Mouse (Mus musculus): ENCODE results near the gene Fam178b. TPM values are rescaled to one million over a fixed set of nuclear protein-coding genes. Genes with fewer than 3 reads are reported as not detected.

Fam178b gene
- polyA plus RNA-seq, 1 experiment from 2014 or later = 1.3 TPM

- H3K36me3 ChIP-seq (ENCODE audit: control insufficient read depth, insufficient read depth, low read length) = peaks cover 6% of the 10 kb centered on the region; the same call in 1 of the 2 replicates
- H3K4me2 ChIP-seq (replicated peaks; ENCODE audit: low read depth, low read length) = no peak overlapping the region
- H3K27ac ChIP-seq (ENCODE audit: low read depth, low read length) = no peak overlapping the region
- H3K27me3 ChIP-seq (ENCODE audit: control insufficient read depth, insufficient read depth, low read length) = no peaks in the 10 kb centered on the region
- peaks cover 48% of the 10 kb centered on the region for H3K4me1 ChIP-seq (ENCODE audit: control insufficient read depth, insufficient read depth, low read length)
- H3K4me3 ChIP-seq (ENCODE audit: low read length) = no peak overlapping the region
- H3K9me3 ChIP-seq (ENCODE audit: control insufficient read depth, low read length) = no peaks in the 10 kb centered on the region
- no peak for ATAC-seq (ENCODE audit: low FRiP score, low TSS enrichment)
- WGBS = 49% methylated on average over 5 of the region's 5 CpGs
- no peak overlapping the region for H3K9ac ChIP-seq (ENCODE audit: low read depth, low read length)
Measured at GRCm38 (mm10) chr1:36559888-36560287, 123.1 kb downstream of the Fam178b start.

GRCm38 (mm10) chr1:36559256-36559655 is 123.7 kb downstream of the Fam178b start:
- peaks cover 11% of the 10 kb centered on the region for H3K36me3 ChIP-seq (ENCODE audit: control insufficient read depth, insufficient read depth, low read length)
- no peaks in the 10 kb centered on the region for H3K27me3 ChIP-seq (ENCODE audit: control insufficient read depth, insufficient read depth, low read length)
- peak overlapping the region; percentile 56 for H3K4me2 ChIP-seq (replicated peaks; ENCODE audit: low read depth, low read length)
- ATAC-seq (ENCODE audit: low FRiP score, low TSS enrichment) = no peak
- H3K9ac ChIP-seq (ENCODE audit: low read depth, low read length) = peak overlapping the region; percentile 97
- no peaks in the 10 kb centered on the region for H3K9me3 ChIP-seq (ENCODE audit: control insufficient read depth, low read length)
- peaks cover 54% of the 10 kb centered on the region for H3K4me1 ChIP-seq (ENCODE audit: control insufficient read depth, insufficient read depth, low read length)
- H3K4me3 ChIP-seq (ENCODE audit: low read length) = peak overlapping the region; percentile 55
- peak overlapping the region; percentile 100 for H3K27ac ChIP-seq (ENCODE audit: low read depth, low read length)
- WGBS = 8% methylated on average over 4 of the region's 4 CpGs

- WGBS = 1% methylated on average over 65 of the region's 69 CpGs
- Histone ChIP-seq H3K4me1 (ENCODE audit: control insufficient read depth, insufficient read depth, low read length) (peaks cover 46% of the 10 kb centered on the region), H3K9me3 (ENCODE audit: control insufficient read depth, low read length) (no peaks in the 10 kb centered on the region)
Measured at GRCm38 (mm10) chr1:36558031-36558993, 124.7 kb downstream of the Fam178b start, which contains the start of gene Sema4c. Gene Sema4c (minus strand): TSS chr1:36558349.

GRCm38 (mm10) chr1:36557457-36558011 is 125.4 kb downstream of the Fam178b start:
- Histone ChIP-seq H3K9me3 (ENCODE audit: control insufficient read depth, low read length) (no peaks in the 10 kb centered on the region), H3K27me3 (ENCODE audit: control insufficient read depth, insufficient read depth, low read length) (no peaks in the 10 kb centered on the region), H3K4me2 (replicated peaks; ENCODE audit: low read depth, low read length) (peak overlapping the region; percentile 56), H3K4me3 (ENCODE audit: low read length) (peak overlapping the region; percentile 55), H3K27ac (ENCODE audit: low read depth, low read length) (peak overlapping the region; percentile 100), H3K9ac (ENCODE audit: low read depth, low read length) (peak overlapping the region; percentile 97), H3K4me1 (ENCODE audit: control insufficient read depth, insufficient read depth, low read length) (peaks cover 38% of the 10 kb centered on the region), H3K36me3 (ENCODE audit: control insufficient read depth, insufficient read depth, low read length) (peaks cover 28% of the 10 kb centered on the region)
- whole genome bisulfite sequencing = under 1% methylated on average over 37 of the region's 48 CpGs
- ATAC-seq (ENCODE audit: low FRiP score, low TSS enrichment) = peak; percentile 77

More at GRCm38 (mm10) chr1:36558031-36558993, 124.7 kb downstream of the Fam178b start, which contains the start of gene Sema4c:
- H3K36me3 ChIP-seq (ENCODE audit: control insufficient read depth, insufficient read depth, low read length) = peaks cover 20% of the 10 kb centered on the region
- H3K9ac ChIP-seq (ENCODE audit: low read depth, low read length) = peak within 1 kb of the TSS; percentile 97
- peak; percentile 71 for ATAC-seq (ENCODE audit: low FRiP score, low TSS enrichment)
- H3K4me3 ChIP-seq (ENCODE audit: low read length) = peak within 1 kb of the TSS; percentile 55
- peak within 1 kb of the TSS; percentile 56 for H3K4me2 ChIP-seq (replicated peaks; ENCODE audit: low read depth, low read length)
- peak within 1 kb of the TSS; percentile 100 for H3K27ac ChIP-seq (ENCODE audit: low read depth, low read length)
- no peaks in the 10 kb centered on the region for H3K27me3 ChIP-seq (ENCODE audit: control insufficient read depth, insufficient read depth, low read length)

- ATAC-seq (ENCODE audit: low FRiP score, low TSS enrichment) = peak; percentile 70
- Histone ChIP-seq H3K27ac (ENCODE audit: low read depth, low read length) (peak overlapping the region; percentile 100), H3K27me3 (ENCODE audit: control insufficient read depth, insufficient read depth, low read length) (no peaks in the 10 kb centered on the region), H3K9ac (ENCODE audit: low read depth, low read length) (peak overlapping the region; percentile 97), H3K4me1 (ENCODE audit: control insufficient read depth, insufficient read depth, low read length) (peaks cover 32% of the 10 kb centered on the region), H3K4me3 (ENCODE audit: low read length) (peak overlapping the region; percentile 55), H3K9me3 (ENCODE audit: control insufficient read depth, low read length) (no peaks in the 10 kb centered on the region), H3K36me3 (ENCODE audit: control insufficient read depth, insufficient read depth, low read length) (peaks cover 35% of the 10 kb centered on the region), H3K4me2 (replicated peaks; ENCODE audit: low read depth, low read length) (peak overlapping the region; percentile 56)
- under 1% methylated on average over 52 of the region's 52 CpGs for WGBS
Measured at GRCm38 (mm10) chr1:36556553-36557456, 126.2 kb downstream of the Fam178b start.

GRCm38 (mm10) chr1:36555798-36556395 is 127.1 kb downstream of the Fam178b start:
- no peak for ATAC-seq (ENCODE audit: low FRiP score, low TSS enrichment)
- Histone ChIP-seq H3K9ac (ENCODE audit: low read depth, low read length) (peak overlapping the region; percentile 97), H3K27me3 (ENCODE audit: control insufficient read depth, insufficient read depth, low read length) (no peaks in the 10 kb centered on the region), H3K36me3 (ENCODE audit: control insufficient read depth, insufficient read depth, low read length) (peaks cover 45% of the 10 kb centered on the region), H3K4me2 (replicated peaks; ENCODE audit: low read depth, low read length) (peak overlapping the region; percentile 56), H3K9me3 (ENCODE audit: control insufficient read depth, low read length) (no peaks in the 10 kb centered on the region), H3K27ac (ENCODE audit: low read depth, low read length) (peak overlapping the region; percentile 100), H3K4me1 (ENCODE audit: control insufficient read depth, insufficient read depth, low read length) (peaks cover 31% of the 10 kb centered on the region), H3K4me3 (ENCODE audit: low read length) (peak overlapping the region; percentile 55)
- 4% methylated on average over 8 of the region's 8 CpGs for WGBS

GRCm38 (mm10) chr1:36554633-36555399 is 128.2 kb downstream of the Fam178b start:
- peak overlapping the region; percentile 100; the same call in 1 of the 2 replicates for H3K27ac ChIP-seq (ENCODE audit: low read depth, low read length)
- 49% methylated on average over 21 of the region's 21 CpGs for WGBS
- peak overlapping the region; percentile 56 for H3K4me2 ChIP-seq (replicated peaks; ENCODE audit: low read depth, low read length)
- ATAC-seq (ENCODE audit: low FRiP score, low TSS enrichment) = no peak
- H3K27me3 ChIP-seq (ENCODE audit: control insufficient read depth, insufficient read depth, low read length) = no peaks in the 10 kb centered on the region
- peak overlapping the region; percentile 97; the same call in 1 of the 2 replicates for H3K9ac ChIP-seq (ENCODE audit: low read depth, low read length)
- peaks cover 32% of the 10 kb centered on the region for H3K4me1 ChIP-seq (ENCODE audit: control insufficient read depth, insufficient read depth, low read length)
- peak overlapping the region; percentile 55 for H3K4me3 ChIP-seq (ENCODE audit: low read length)
- H3K36me3 ChIP-seq (ENCODE audit: control insufficient read depth, insufficient read depth, low read length) = peaks cover 55% of the 10 kb centered on the region
- no peaks in the 10 kb centered on the region for H3K9me3 ChIP-seq (ENCODE audit: control insufficient read depth, low read length)

Data from kidney, embryonic 14.5 days (tissue).